Mouse (Mus musculus) intestine, postnatal 0 days (tissue): ENCODE data around the gene Dkk2. TPM values are rescaled to one million over a fixed set of nuclear protein-coding genes. Genes with fewer than 3 reads are reported as not detected.
A peak's percentile ranks its signal among the peaks of the same experiment; 100 is the strongest.

Experiments used
- ATAC-seq: fragments of 200-750 bp; cut with Nextera tagmentation; 2 replicates; pipeline ENCODE4 v1.8.0; 2017; ENCODE audit warnings: mild to moderate bottlenecking, moderate TSS enrichment, moderate library complexity
- H3K27ac ChIP-seq: fragments of 300-500 bp; sonication (generic); 2 replicates; pipeline ENCODE4 v1.5.1; 2014; ENCODE audit warnings: mild to moderate bottlenecking, low read depth, low read length, moderate library complexity
- H3K27me3 ChIP-seq: fragments of 300-500 bp; sonication (generic); replicated peaks from 2 replicates; pipeline ENCODE4 v1.6.1; 2014; ENCODE audit warnings: low read length, mixed read lengths; ENCODE audit not compliant: control insufficient read depth, insufficient read depth
- H3K36me3 ChIP-seq: fragments of 300-500 bp; sonication (generic); 2 replicates; pipeline ENCODE4 v1.6.1; 2014; ENCODE audit warnings: mild to moderate bottlenecking, moderate library complexity; ENCODE audit not compliant: control insufficient read depth, insufficient read depth
- H3K4me1 ChIP-seq: fragments of 300-500 bp; sonication (generic); replicated peaks from 2 replicates; pipeline ENCODE4 v1.6.1; 2014; ENCODE audit warnings: antibody characterized with exemption, low read length, mixed read lengths; ENCODE audit not compliant: control insufficient read depth, insufficient read depth
- H3K4me2 ChIP-seq: fragments of 300-500 bp; sonication (generic); replicated peaks from 2 replicates; pipeline ENCODE4 v1.6.1; 2014; ENCODE audit warnings: low read depth, mild to moderate bottlenecking, moderate library complexity
- H3K4me3 ChIP-seq: fragments of 300-500 bp; sonication (generic); 2 replicates; pipeline ENCODE4 v1.5.1; 2014; ENCODE audit warnings: low read depth, low read length
- H3K9ac ChIP-seq: fragments of 300-500 bp; sonication (generic); 2 replicates; pipeline ENCODE4 v1.6.1; 2014; ENCODE audit warnings: mild to moderate bottlenecking, low read depth, low read length
- H3K9me3 ChIP-seq: fragments of 300-500 bp; sonication (generic); 2 replicates; pipeline ENCODE4 v1.6.1; 2016; ENCODE audit warnings: mixed run types; ENCODE audit not compliant: control insufficient read depth
- CTCF ChIP-seq: sonication (generic); IDR thresholded peaks from 2 replicates; pipeline ENCODE4 v1.5.1; 2016; ENCODE audit warnings: low read depth, mild to moderate bottlenecking, control low read depth, antibody characterized with exemption, moderate library complexity
- WGBS: fragments of 180-500 bp; shearing (Covaris S2); extraction: QIAGEN DNeasy Blood & Tissue Kit; methylation state at CpG from one replicate; pipeline ENCODE4 v1.1.7; 2014; 5-methylcytosine and 5-hydroxymethylcytosine counted together
- polyA plus RNA-seq: library from polyadenylated mRNA; unstranded; fragments of >200 nt; fragmentation: Nextera tagmentation; extraction: Ambion mirVana; gene quantifications from 2 replicates; pipeline ENCODE4 v1.2.1, GENCODE M21; 2015

Dkk2 gene
- polyA plus RNA-seq, 1 experiment from 2014 or later: 2.3 TPM

DNA sequence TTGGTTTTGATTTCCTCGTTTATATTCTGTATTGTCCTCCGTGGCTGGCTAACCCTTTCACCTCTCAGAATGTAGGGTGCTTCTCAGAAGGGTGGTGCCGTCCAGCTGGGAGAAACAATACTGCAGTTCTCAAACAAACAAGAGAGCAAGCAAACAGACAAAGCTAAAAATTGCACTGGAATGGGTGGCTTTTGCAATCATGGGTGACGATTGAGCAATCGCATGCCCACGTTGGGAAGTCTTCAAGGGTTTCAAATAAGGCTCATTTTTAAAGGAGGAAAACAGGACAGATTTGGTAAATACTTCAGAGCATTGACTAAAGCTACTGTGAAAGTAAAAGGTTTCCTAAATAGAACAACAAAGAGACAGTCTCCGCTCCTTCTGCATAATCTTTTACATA lies 18.4 kb downstream of the Dkk2 start:
- Histone ChIP-seq H3K4me2 (peak overlapping the region; percentile 32), H3K27ac (no peak overlapping the region), H3K9ac (no peak overlapping the region), H3K27me3 (no peaks in the 10 kb centered on the region), H3K36me3 (no peaks in the 10 kb centered on the region), H3K9me3 (no peaks in the 10 kb centered on the region), H3K4me3 (no peak overlapping the region), H3K4me1 (no peaks in the 10 kb centered on the region)
- no peak for TF ChIP-seq CTCF
- ATAC-seq: no peak
- WGBS: 41% methylated on average over 7 of the region's 7 CpGs

DNA sequence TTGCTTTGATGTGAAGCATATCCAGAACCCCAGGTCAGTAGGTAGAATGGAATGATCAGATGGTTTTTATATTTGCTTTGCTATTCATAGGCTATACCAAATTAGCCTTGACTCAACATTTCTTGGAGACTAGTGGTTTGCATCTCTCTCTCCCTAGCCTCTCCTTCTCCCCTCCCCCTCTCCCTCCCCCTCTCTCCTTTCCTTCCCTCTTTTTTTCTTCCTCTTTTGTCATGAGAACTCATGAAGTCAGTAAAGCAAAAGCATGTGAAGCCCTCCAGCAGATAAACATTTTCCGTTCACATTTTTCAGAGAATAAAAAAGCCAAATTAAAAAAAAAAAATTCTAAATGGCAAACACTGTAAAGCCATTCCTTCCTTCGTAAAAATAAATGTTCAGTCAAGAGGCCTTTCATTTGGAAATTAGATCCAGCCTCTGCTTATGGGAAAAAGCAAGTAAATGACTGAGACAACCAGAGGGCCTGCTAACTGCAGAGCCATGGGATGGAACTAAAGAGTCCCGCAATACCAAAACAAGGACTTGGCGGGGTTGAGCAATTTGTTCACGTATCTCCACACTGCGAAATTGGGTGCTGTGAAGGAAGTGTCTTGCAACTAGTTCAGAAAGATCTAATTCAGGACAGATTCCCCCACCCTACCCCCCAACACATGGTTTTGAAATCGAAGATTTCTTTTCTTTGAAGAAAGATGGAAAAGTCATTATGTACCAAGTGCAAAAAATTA lies 30.9 kb downstream of the Dkk2 start:
- 85% methylated on average over 7 of the region's 7 CpGs for WGBS
- H3K4me2 ChIP-seq: no peak overlapping the region
- TF ChIP-seq CTCF: no peak
- no peak for ATAC-seq
- H3K9me3 ChIP-seq: no peaks in the 10 kb centered on the region
- H3K27me3 ChIP-seq: no peaks in the 10 kb centered on the region
- no peaks in the 10 kb centered on the region for H3K36me3 ChIP-seq
- H3K9ac ChIP-seq: no peak overlapping the region
- H3K4me3 ChIP-seq: no peak overlapping the region
- H3K4me1 ChIP-seq: no peaks in the 10 kb centered on the region
- H3K27ac ChIP-seq: no peak overlapping the region

GRCm38 (mm10) chr3:132121344-132121743 lies 36.3 kb downstream of the Dkk2 start:
- Histone ChIP-seq H3K27me3 (no peaks in the 10 kb centered on the region), H3K27ac (no peak overlapping the region), H3K4me2 (no peak overlapping the region), H3K4me1 (no peaks in the 10 kb centered on the region), H3K9ac (no peak overlapping the region), H3K4me3 (no peak overlapping the region), H3K36me3 (no peaks in the 10 kb centered on the region), H3K9me3 (no peaks in the 10 kb centered on the region)
- no peak for ATAC-seq
- no peak for TF ChIP-seq CTCF
- whole genome bisulfite sequencing: 75% methylated on average over 5 of the region's 5 CpGs

DNA sequence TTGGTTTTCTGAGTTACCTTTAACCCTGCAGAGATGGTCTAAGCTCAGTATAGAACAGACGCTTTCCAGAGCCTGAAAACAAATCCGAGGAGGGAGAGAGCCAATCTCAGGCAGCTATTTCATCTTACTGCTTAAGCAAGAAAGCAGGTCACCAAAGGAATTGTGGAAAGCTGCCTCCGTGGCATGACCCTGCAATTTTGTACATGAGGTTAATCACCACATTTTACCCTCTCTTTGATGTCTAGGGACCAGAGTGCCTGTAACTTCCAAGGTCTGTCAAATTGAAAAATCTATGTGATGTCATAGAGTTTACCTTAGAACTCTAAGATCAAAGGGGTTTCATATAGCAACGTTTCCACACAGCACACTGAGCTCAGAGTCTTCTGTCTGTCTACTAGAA lies 37.5 kb downstream of the Dkk2 start:
- Histone ChIP-seq H3K27me3 (no peaks in the 10 kb centered on the region), H3K4me3 (no peak overlapping the region), H3K4me2 (no peak overlapping the region), H3K36me3 (no peaks in the 10 kb centered on the region), H3K9me3 (no peaks in the 10 kb centered on the region), H3K9ac (no peak overlapping the region), H3K4me1 (no peaks in the 10 kb centered on the region), H3K27ac (no peak overlapping the region)
- no peak for TF ChIP-seq CTCF
- ATAC-seq: no peak
- 40% methylated on average over 4 of the region's 4 CpGs for WGBS

GRCm38 (mm10) chr3:132125227-132125740 lies 40.2 kb downstream of the Dkk2 start:
- H3K9ac ChIP-seq: no peak overlapping the region
- ATAC-seq: no peak
- H3K9me3 ChIP-seq: no peaks in the 10 kb centered on the region
- no peak overlapping the region for H3K4me2 ChIP-seq
- no peak overlapping the region for H3K4me3 ChIP-seq
- H3K36me3 ChIP-seq: no peaks in the 10 kb centered on the region
- WGBS: 74% methylated on average over 8 of the region's 8 CpGs
- no peak overlapping the region for H3K27ac ChIP-seq
- H3K4me1 ChIP-seq: no peaks in the 10 kb centered on the region
- no peaks in the 10 kb centered on the region for H3K27me3 ChIP-seq
- TF ChIP-seq CTCF: no peak

GRCm38 (mm10) chr3:132129730-132130274 lies 44.7 kb downstream of the Dkk2 start:
- H3K4me1 ChIP-seq: no peaks in the 10 kb centered on the region
- H3K27ac ChIP-seq: no peak overlapping the region
- WGBS: 87% methylated on average over 1 of the region's 1 CpGs
- H3K9me3 ChIP-seq: no peaks in the 10 kb centered on the region
- TF ChIP-seq CTCF: no peak
- no peak for ATAC-seq
- no peak overlapping the region for H3K9ac ChIP-seq
- H3K36me3 ChIP-seq: no peaks in the 10 kb centered on the region
- H3K27me3 ChIP-seq: no peaks in the 10 kb centered on the region
- H3K4me3 ChIP-seq: no peak overlapping the region
- no peak overlapping the region for H3K4me2 ChIP-seq
